Mouse (Mus musculus) 3134 (cell line): ENCODE measurements around the gene Safb.

Experiments used
- DNase-seq: peaks from one replicate; pipeline ENCODE4 v3.0.0-alpha.2; 2011; ENCODE audit warnings: low spot score; ENCODE audit not compliant: insufficient read length; ENCODE audit errors: extremely low read depth

Gene Safb

GRCm38 (mm10) chr17:56634023-56634422 lies 49.4 kb downstream of the Safb start:
- no peak for DNase-seq

DNA sequence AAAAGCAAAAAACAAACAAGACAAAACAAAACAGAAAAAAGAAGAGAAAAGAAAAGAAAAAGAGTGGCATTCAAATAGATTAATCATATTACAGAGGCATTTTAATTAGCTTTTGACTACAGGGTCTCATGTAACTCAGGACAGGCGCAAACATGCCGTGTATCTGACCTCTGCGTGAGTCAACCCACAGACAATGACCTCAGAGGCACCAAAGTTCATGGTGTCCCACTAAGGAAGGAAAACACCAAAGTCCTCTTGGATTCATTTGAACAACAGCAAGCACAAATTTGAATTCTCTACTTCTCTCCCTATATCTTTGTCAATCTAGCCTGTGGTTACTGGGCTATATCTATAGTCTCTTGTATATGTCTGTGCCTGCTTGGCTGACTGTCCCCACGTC lies 58.6 kb downstream of the Safb start:
- DNase-seq = no peak

DNA sequence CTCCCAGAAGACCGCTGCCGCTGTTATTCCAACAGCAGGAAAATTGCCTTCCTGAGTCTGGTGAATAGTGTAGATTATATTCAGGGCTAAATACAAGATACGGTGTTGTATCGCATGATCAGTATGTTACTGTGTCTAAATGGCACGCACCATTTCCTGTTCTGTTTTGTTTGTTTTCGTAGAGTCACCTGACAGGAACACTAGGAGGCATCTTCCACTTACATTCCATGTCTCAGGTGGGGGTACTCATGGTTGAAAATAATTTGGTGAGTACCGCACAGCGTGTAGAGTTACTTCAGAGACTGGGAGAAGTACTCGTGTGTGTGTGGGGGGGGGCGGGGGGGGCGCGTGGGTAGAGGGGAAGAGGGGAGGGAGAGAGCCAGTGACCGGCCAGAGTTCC lies 62.9 kb downstream of the Safb start:
- no peak for DNase-seq

DNA sequence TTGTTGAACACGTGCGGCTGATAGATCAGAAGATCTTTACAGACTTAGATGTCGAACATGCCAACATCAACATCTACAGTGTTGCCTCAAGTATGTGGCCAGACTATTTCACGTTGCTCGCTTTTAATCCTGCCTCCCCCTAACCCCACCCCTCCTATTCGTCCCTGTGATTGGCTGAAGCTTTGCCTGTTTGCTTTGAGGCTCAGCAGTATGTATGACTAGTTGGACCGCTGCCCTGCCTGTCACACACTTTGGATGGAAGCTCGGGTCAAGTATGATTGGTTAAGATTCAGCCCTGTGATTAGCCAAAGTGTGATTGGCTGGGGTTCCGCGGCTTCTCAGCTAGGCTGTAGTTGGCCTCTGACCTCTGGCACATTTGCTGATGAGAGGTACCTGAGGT lies 67.2 kb downstream of the Safb start:
- DNase-seq = no peak

- no peak for DNase-seq
These were observed 70.1 kb downstream of the Safb start for GRCm38 (mm10) chr17:56654771-56655170.

DNA sequence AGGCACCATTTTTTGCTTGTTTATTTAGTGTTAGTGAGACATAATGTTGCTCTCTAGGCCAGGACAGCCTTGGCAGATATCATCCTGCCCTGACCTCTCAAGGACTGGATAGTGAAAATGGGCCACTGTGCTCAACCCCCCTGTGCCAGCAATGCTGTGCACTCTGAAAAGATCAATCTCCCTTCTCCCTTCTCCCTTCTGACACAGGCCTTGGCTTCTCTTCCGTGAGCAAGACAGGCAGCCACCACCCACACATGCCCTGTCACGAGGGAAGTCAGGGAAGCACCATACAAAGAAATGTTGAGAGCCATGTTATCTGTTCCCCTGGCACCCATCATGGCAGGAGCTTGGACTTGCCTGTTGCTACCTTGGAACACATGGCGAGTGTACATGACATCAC lies 70.7 kb downstream of the Safb start:
- DNase-seq = no peak
